Mouse (Mus musculus): Measurements from ENCODE around the gene Irak3.
A peak's percentile ranks its signal among the peaks of the same experiment; 100 is the strongest.
"Not testable (repeated sequence)": the region's sequence is repeated elsewhere in the genome, so short reads cannot be mapped to it uniquely, and the experiment has no call there.

The Irak3 gene

DNA sequence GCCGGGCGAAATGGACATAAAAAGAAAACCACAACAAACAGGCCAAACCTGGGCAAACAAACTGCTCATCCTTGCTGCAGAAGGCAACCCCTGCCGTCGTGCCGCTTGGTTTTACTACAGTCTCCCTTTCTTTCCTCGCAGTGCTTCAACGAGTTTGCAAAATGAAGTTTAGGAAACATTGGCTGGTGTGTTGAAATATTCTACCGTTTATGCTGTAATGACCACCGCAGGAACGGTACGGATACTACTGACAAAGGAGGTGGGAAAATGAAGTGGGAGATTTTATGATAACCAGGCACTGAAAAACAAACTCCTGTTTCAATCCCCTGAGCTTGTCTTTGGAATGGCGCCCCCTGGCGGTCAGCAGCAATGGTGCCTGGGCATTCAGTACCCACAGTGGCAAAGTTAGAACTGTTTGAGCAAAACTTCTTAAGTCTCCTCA lies at the start of gene Irak3:
Gene Irak3, minus strand, starts transcription at position 170 of the 442 bp plus-strand sequence.
- DNase-seq (ENCODE audit: low spot score), result peak; percentile 71

GRCm38 (mm10) chr10:120250911-120251683 lies 49.2 kb upstream of the Irak3 start:
- DNase-seq (ENCODE audit: low spot score), result no peak

DNA sequence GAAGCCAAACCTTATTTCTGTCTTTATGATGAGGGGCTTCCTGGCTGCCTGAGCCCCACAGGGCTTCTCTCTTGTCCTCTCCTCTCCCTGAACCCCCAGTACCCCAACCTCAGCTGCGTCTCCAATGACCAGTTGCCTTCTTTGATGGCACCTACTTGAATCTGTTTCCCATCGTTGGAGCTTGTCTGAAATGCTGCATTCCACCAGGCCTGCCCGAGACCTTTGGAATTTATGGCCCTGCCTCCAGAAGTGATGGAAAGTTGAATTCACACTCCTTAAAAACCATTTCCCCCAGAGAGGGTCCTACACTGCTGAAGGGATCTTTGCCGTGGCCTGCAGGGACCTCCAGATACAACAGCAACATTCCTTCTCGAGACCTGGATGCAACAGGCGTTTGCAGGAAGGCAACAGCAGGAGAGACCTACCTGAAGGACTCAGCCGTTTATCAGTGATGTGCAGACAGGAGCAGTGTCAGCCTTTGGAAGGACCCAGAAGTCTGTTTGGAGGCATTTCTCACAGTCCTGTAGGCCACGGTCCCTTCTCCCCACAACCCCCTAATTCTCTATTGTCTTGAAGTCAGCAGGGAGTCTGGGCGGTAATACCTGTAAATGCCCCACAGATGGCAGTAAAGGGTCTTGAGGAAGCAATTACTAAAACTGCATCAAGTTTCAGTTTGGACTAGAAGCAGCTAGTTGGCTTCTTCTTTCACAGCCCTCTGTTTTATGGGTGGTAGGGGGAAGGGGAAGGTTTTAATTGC lies 45.2 kb upstream of the Irak3 start:
- DNase-seq (ENCODE audit: low spot score), result no peak

DNA sequence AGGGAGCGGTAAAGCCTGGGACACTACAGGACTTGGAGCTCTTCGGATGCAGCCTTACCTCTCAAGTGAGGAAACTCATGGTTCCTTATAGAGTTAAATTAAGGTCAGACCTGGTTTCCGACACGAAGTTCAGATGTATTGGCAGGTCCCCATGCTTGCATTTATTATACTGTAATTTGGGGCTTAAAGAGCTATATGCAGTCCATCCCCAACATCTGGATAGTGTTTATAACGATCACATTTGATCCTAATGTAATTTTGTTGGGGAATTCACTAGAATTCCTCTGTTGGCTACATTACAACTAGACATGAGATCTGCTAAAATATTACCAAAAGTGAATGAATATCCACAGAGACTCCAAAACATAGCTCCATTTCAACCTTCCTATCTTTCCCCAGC lies 43.8 kb upstream of the Irak3 start:
- DNase-seq (ENCODE audit: low spot score), result no peak

- no peak for DNase-seq (ENCODE audit: low spot score)
These were observed 40.5 kb upstream of the Irak3 start for GRCm38 (mm10) chr10:120242421-120242820.

DNA sequence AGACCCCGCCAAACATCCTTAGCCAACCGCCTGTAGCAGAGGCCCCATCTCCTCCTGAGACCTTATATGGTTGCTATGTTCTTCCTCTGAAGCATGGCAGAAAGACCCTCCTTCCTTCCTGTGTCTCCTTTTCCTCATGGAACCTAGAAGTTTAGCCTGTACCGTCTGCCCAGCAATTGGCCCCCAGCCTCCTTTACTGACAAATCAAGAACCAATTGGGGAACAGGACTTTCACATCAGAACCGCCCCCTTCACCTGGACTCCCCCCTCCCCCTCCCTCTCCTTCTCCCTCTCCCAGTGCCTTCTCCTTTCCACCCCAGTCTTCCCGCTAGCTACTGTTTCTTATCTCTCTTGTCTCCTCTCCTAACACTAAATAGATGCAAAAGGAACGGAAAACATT lies 37.5 kb upstream of the Irak3 start:
- DNase-seq (ENCODE audit: low spot score), result no peak

- DNase-seq (ENCODE audit: low spot score), result no peak
These were observed 36.3 kb upstream of the Irak3 start for GRCm38 (mm10) chr10:120238241-120238640.

- no peak for DNase-seq (ENCODE audit: low spot score)
These were observed 34.9 kb upstream of the Irak3 start for GRCm38 (mm10) chr10:120236855-120237254.

- DNase-seq (ENCODE audit: low spot score), result no peak
These were observed 31.9 kb upstream of the Irak3 start for GRCm38 (mm10) chr10:120233655-120234367.

DNA sequence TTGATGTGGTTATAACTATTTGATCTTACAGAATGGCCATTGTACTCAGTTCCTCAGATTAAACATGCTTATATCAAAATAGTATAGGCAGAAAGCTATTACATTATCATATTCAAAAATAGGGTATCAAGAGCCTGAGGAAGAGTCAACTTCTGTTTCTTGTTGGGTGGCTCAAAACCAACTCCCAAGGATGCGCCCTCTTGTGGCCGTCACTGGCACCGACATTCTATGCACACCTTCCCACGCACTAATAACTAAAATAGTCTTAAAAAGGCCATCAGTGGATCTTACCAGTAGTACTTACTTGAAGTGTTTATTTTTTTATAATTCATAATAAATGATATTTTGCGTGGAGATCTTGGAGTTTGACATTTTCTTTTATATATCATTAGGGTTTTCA lies 29.8 kb upstream of the Irak3 start:
- DNase-seq (ENCODE audit: low spot score), result no peak

DNA sequence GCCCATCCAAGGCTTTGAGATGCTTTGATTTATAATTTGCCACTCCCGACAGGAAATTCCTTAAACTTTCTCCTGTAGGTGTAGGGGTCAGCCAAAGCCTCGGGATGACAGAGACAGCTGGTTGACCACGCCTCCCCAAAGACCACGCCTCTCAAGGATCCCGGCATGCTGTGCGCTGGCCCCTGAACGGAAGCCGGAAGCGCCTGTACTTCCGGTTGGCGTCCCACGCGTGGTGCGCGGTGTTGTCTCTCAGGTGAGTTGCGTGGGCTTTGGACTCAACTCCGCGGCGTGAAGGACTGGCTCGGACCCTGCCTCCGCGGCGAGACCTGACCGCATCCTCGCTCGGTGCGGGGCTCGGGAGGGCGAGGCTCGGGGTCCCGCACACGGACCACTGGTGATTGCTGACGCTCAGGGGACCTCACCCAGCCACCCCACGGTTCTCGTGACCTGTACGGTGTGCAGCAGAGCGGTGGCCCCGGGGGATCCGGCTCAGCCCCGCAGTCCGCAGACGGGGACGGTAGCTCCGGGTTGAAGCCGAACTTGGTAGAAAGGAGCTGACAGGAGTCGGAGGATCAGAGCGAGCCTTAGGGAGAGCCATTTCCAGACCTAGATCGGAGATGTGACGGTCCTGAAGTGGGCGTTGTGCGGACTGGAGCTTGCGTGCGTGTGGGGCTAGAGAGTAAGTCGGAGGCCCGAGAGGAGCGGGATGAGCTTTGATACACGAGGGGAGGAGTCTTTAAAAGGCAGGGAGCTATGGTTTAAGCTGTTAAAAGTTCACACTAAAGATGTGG lies 25.1 kb upstream of the Irak3 start, which contains the start of gene Llph:
Gene Llph, plus strand, starts transcription at position 200 of the 791 bp plus-strand sequence.
- peak; percentile 57 for DNase-seq (ENCODE audit: low spot score)

DNA sequence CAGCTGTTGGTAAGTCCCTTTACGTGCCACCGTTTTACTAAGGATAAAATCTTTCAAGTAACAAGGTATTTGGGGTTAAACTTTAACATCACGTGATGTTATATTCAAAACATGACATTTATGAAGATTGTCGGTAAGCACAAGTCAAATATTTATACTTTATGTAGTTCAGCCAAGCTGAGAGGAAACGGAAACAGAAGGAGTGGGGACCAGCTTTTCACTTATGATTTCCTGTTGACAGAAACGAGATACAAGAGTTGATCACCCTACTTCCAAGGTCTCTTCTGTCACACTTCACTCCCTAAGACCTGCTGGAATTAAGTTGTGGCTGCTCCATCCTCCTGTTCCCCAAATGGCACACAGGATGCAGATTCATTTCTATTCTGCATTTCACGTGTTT lies 18.8 kb upstream of the Irak3 start:
- no peak for DNase-seq (ENCODE audit: low spot score)

- no peak for DNase-seq (ENCODE audit: low spot score)
These were observed 17.8 kb upstream of the Irak3 start for GRCm38 (mm10) chr10:120219578-120220359.

DNA sequence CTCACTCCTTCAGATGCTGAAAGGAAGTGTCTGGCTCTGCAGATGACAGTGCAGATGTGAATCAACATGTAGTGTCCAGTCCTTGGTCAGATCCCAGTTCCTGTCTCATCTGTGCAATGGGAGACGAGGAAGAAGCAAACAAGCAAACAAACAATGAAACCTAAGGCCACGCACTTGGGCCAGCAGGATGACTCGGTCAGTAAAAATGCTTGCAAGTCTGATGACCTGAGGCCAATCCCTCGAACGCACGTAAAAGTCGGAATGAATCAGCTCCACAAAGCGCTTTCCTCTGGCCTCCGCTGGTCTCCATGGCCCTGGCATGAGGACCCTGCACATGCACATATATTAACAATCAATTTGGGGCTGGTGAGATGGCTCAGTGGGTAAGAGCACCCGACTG lies 17.1 kb upstream of the Irak3 start:
- no peak for DNase-seq (ENCODE audit: low spot score)

DNA sequence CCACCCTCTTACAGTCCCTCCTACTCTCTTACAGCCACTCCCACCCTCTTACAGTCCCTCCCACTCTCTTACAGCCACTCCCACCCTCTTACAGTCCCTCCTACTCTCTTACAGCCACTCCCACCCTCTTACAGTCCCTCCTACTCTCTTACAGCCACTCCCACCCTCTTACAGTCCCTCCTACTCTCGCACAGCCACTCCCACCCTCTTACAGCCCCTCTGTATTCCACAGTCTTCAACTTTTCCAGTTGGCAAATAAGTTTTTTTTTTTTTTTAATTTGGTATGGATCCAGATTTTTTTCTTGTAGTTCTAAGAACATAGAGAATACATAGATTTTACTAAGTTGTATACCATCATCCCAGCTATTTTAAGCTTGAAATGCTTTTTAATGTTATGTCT lies 15.2 kb upstream of the Irak3 start:
- not testable (repeated sequence) for DNase-seq (ENCODE audit: low spot score)

DNA sequence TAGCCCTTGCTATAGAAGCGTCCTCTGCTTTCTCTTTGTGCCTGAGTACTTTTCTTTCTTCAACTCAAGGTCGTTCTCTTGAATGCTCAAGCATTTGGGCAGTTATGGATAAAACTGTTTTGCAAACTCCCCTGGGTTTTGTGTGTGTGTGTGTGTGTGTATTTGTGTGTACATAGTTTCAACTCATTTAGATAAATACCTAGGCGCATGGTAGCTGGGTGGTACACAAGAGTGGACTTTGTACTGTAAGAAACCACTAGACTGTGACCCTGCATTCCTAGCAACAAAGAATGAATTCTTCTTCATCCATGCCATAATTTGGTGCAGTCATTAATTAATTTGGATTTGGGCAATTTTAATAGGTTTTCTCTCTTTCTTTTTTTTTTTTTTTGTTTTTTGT lies 8.2 kb upstream of the Irak3 start:
- DNase-seq (ENCODE audit: low spot score), result no peak

GRCm38 (mm10) chr10:120209539-120209925 lies 7.6 kb upstream of the Irak3 start:
- DNase-seq (ENCODE audit: low spot score), result no peak

DNA sequence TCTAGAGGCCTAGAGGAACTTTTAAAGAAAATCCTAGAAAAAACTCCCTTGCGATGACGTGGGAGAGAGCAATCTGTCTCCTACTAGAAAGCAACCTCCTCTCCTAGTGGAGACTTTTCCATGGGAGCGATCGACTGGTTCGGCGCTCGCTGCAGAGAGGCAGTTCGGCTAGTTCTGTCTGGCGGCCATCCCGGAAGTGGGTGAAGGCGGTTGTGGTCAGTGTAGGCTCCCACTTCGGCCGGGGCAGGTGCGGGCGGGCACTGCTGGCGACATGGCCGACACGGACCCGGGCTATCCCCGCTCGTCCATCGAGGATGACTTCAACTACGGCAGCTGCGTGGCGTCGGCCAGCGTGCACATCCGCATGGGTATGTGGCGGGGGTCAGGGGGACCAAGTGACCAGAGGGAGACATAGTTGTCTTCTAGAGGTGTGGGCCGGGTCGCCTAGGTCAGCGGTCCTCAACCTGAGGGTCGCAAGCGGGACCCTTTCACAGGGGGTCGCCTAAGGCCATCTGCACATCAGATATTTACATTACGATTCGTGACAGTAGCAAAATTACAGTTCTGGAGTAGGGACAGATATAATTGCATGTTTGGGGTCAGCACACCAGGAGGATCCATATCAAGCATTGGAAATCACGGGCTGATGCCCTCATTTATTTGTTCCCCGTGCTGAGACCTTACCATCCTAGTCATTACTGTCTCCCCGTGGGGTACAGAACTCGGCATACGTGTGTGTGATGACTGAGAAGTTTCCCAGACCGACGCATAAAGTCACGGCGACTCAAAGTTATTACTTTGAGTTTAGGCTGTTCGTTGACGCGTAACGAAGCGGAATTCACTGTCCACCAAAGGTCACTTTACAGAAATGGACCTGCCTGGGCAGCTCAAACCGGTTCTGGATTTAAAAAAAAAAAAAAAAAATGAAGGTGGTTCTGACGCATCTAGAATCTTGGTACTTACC lies 6.9 kb upstream of the Irak3 start:
- DNase-seq (ENCODE audit: low spot score), result peak; percentile 75

DNA sequence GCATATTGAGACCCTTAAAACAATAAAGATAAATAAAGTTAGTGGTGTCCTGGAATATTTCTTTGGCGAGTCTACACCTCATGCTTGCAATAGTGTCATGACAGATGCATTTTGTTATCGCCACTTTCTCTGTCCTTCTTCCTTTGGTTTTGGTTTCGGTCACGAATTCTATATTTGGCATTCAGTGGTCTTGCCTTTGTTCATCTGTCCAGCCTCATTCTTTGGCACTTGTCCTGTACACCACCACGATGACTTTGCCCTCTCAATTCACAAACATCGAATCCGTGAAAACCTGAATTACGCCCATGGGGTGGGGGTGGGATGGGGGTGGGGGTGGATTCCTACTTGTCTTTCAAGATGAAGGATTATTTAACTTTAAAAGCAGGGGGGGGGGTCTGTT lies 6.1 kb upstream of the Irak3 start:
- no peak for DNase-seq (ENCODE audit: low spot score)
